Mouse (Mus musculus): ENCODE results near the gene Dnah1.

Gene Dnah1

GRCm38 (mm10) chr14:31226978-31227377 is 96.7 kb downstream of the Dnah1 start:
- H3K4me1 ChIP-seq (replicated peaks; ENCODE audit: low read depth, low read length) = peaks cover 34% of the 10 kb centered on the region
- H3K4me3 ChIP-seq (replicated peaks; ENCODE audit: low read length) = no peak overlapping the region
- peaks cover 82% of the 10 kb centered on the region for H3K27me3 ChIP-seq (ENCODE audit: insufficient read depth, low read length)
- TF ChIP-seq NANOG (IDR thresholded peaks at IDR 0.05; ENCODE audit: borderline replicate concordance, low read length) (no peak), CTCF (conservative IDR thresholded peaks at IDR 0.05; ENCODE audit: low read length) (no peak), POU5F1 (IDR thresholded peaks at IDR 0.05; ENCODE audit: borderline replicate concordance, low read length) (no peak)
- no peaks in the 10 kb centered on the region for H3K36me3 ChIP-seq (ENCODE audit: insufficient read depth, low read length)
- H3K9me3 ChIP-seq (ENCODE audit: low read length) = no peaks in the 10 kb centered on the region

- H3K4me1 ChIP-seq (replicated peaks; ENCODE audit: low read depth, low read length) = peaks cover 24% of the 10 kb centered on the region
- H3K36me3 ChIP-seq (ENCODE audit: insufficient read depth, low read length) = no peaks in the 10 kb centered on the region
- no peak within 1 kb of the TSS for H3K4me3 ChIP-seq (replicated peaks; ENCODE audit: low read length)
- H3K9me3 ChIP-seq (ENCODE audit: low read length) = no peaks in the 10 kb centered on the region
- no peak for TF ChIP-seq POU5F1 (IDR thresholded peaks at IDR 0.05; ENCODE audit: borderline replicate concordance, low read length)
- no peak; the same call in 1 of the 2 replicates for TF ChIP-seq CTCF (conservative IDR thresholded peaks at IDR 0.05; ENCODE audit: low read length)
- TF ChIP-seq NANOG (IDR thresholded peaks at IDR 0.05; ENCODE audit: borderline replicate concordance, low read length) = no peak
- peaks cover 50% of the 10 kb centered on the region for H3K27me3 ChIP-seq (ENCODE audit: insufficient read depth, low read length)
Observed at GRCm38 (mm10) chr14:31217666-31218065, 106.0 kb downstream of the Dnah1 start, which contains the start of gene Sema3g. Sema3g (plus strand) TSS chr14:31217860.

- Histone ChIP-seq H3K9me3 (ENCODE audit: low read length) (no peaks in the 10 kb centered on the region), H3K4me3 (replicated peaks; ENCODE audit: low read length) (peak within 1 kb of the TSS; percentile 61), H3K4me1 (replicated peaks; ENCODE audit: low read depth, low read length) (peaks cover 24% of the 10 kb centered on the region), H3K27me3 (ENCODE audit: insufficient read depth, low read length) (peaks cover 43% of the 10 kb centered on the region), H3K36me3 (ENCODE audit: insufficient read depth, low read length) (no peaks in the 10 kb centered on the region)
- no peak for TF ChIP-seq POU5F1 (IDR thresholded peaks at IDR 0.05; ENCODE audit: borderline replicate concordance, low read length)
- no peak for TF ChIP-seq CTCF (conservative IDR thresholded peaks at IDR 0.05; ENCODE audit: low read length)
- TF ChIP-seq NANOG (IDR thresholded peaks at IDR 0.05; ENCODE audit: borderline replicate concordance, low read length) = no peak
Observed at GRCm38 (mm10) chr14:31216846-31217245, 106.8 kb downstream of the Dnah1 start, which contains the start of gene Nisch. Nisch (minus strand) TSS chr14:31216946.

GRCm38 (mm10) chr14:31215157-31216002 is 108.3 kb downstream of the Dnah1 start:
- H3K4me3 ChIP-seq (replicated peaks; ENCODE audit: low read length) = peak overlapping the region; percentile 61
- no peaks in the 10 kb centered on the region for H3K9me3 ChIP-seq (ENCODE audit: low read length)
- peaks cover 30% of the 10 kb centered on the region for H3K27me3 ChIP-seq (ENCODE audit: insufficient read depth, low read length)
- TF ChIP-seq CTCF (conservative IDR thresholded peaks at IDR 0.05; ENCODE audit: low read length) (peak; percentile 84), POU5F1 (IDR thresholded peaks at IDR 0.05; ENCODE audit: borderline replicate concordance, low read length) (no peak)
- H3K36me3 ChIP-seq (ENCODE audit: insufficient read depth, low read length) = no peaks in the 10 kb centered on the region
- peaks cover 21% of the 10 kb centered on the region for H3K4me1 ChIP-seq (replicated peaks; ENCODE audit: low read depth, low read length)

GRCm38 (mm10) chr14:31214684-31215083 is 109.0 kb downstream of the Dnah1 start:
- H3K36me3 ChIP-seq (ENCODE audit: insufficient read depth, low read length) = no peaks in the 10 kb centered on the region
- peaks cover 21% of the 10 kb centered on the region for H3K4me1 ChIP-seq (replicated peaks; ENCODE audit: low read depth, low read length)
- H3K4me3 ChIP-seq (replicated peaks; ENCODE audit: low read length) = no peak overlapping the region
- peaks cover 29% of the 10 kb centered on the region for H3K27me3 ChIP-seq (ENCODE audit: insufficient read depth, low read length)
- TF ChIP-seq CTCF (conservative IDR thresholded peaks at IDR 0.05; ENCODE audit: low read length) (no peak), NANOG (IDR thresholded peaks at IDR 0.05; ENCODE audit: borderline replicate concordance, low read length) (no peak), POU5F1 (IDR thresholded peaks at IDR 0.05; ENCODE audit: borderline replicate concordance, low read length) (no peak)
- H3K9me3 ChIP-seq (ENCODE audit: low read length) = no peaks in the 10 kb centered on the region

GRCm38 (mm10) chr14:31213868-31214267 is 109.8 kb downstream of the Dnah1 start:
- Histone ChIP-seq H3K27me3 (ENCODE audit: insufficient read depth, low read length) (peaks cover 21% of the 10 kb centered on the region), H3K4me1 (replicated peaks; ENCODE audit: low read depth, low read length) (peaks cover 21% of the 10 kb centered on the region), H3K4me3 (replicated peaks; ENCODE audit: low read length) (no peak overlapping the region), H3K36me3 (ENCODE audit: insufficient read depth, low read length) (no peaks in the 10 kb centered on the region), H3K9me3 (ENCODE audit: low read length) (no peaks in the 10 kb centered on the region)
- TF ChIP-seq NANOG (IDR thresholded peaks at IDR 0.05; ENCODE audit: borderline replicate concordance, low read length) (no peak), CTCF (conservative IDR thresholded peaks at IDR 0.05; ENCODE audit: low read length) (no peak), POU5F1 (IDR thresholded peaks at IDR 0.05; ENCODE audit: borderline replicate concordance, low read length) (no peak)

- TF ChIP-seq NANOG (IDR thresholded peaks at IDR 0.05; ENCODE audit: borderline replicate concordance, low read length) = no peak
Observed at GRCm38 (mm10) chr14:31212499-31212898, 111.2 kb downstream of the Dnah1 start.

GRCm38 (mm10) chr14:31211854-31212253 is 111.8 kb downstream of the Dnah1 start:
- no peaks in the 10 kb centered on the region for H3K9me3 ChIP-seq (ENCODE audit: low read length)
- peaks cover 26% of the 10 kb centered on the region for H3K4me1 ChIP-seq (replicated peaks; ENCODE audit: low read depth, low read length)
- H3K36me3 ChIP-seq (ENCODE audit: insufficient read depth, low read length) = no peaks in the 10 kb centered on the region
- H3K27me3 ChIP-seq (ENCODE audit: insufficient read depth, low read length) = peaks cover 11% of the 10 kb centered on the region
- TF ChIP-seq CTCF (conservative IDR thresholded peaks at IDR 0.05; ENCODE audit: low read length) = no peak
- TF ChIP-seq NANOG (IDR thresholded peaks at IDR 0.05; ENCODE audit: borderline replicate concordance, low read length) = no peak
- no peak for TF ChIP-seq POU5F1 (IDR thresholded peaks at IDR 0.05; ENCODE audit: borderline replicate concordance, low read length)
- H3K4me3 ChIP-seq (replicated peaks; ENCODE audit: low read length) = no peak overlapping the region

More at GRCm38 (mm10) chr14:31212499-31212898, 111.2 kb downstream of the Dnah1 start:
- Histone ChIP-seq H3K4me1 (replicated peaks; ENCODE audit: low read depth, low read length) (peaks cover 19% of the 10 kb centered on the region), H3K9me3 (ENCODE audit: low read length) (no peaks in the 10 kb centered on the region), H3K27me3 (ENCODE audit: insufficient read depth, low read length) (peaks cover 14% of the 10 kb centered on the region), H3K4me3 (replicated peaks; ENCODE audit: low read length) (no peak overlapping the region), H3K36me3 (ENCODE audit: insufficient read depth, low read length) (no peaks in the 10 kb centered on the region)

All from E14TG2a.4 (cell line).